Mouse (Mus musculus) midbrain, embryonic 13.5 days (tissue): ENCODE measurements around the gene Slc25a38. TPM values are rescaled to one million over a fixed set of nuclear protein-coding genes. Genes with fewer than 3 reads are reported as not detected.

Source experiments
- ATAC-seq: fragments of 200-750 bp; cut with Nextera tagmentation; 2 replicates; pipeline ENCODE4 v1.8.0; 2017; ENCODE audit warnings: mild to moderate bottlenecking, moderate TSS enrichment, moderate library complexity
- H3K27ac ChIP-seq: fragments of 300-500 bp; sonication (generic); 2 replicates; pipeline ENCODE4 v1.5.1; 2015; ENCODE audit warnings: inconsistent platforms, mild to moderate bottlenecking, moderate library complexity
- H3K27me3 ChIP-seq: fragments of 300-500 bp; sonication (generic); 2 replicates; pipeline ENCODE4 v1.6.1; 2015; ENCODE audit warnings: mild to moderate bottlenecking, inconsistent platforms
- H3K36me3 ChIP-seq: fragments of 300-500 bp; sonication (generic); 2 replicates; pipeline ENCODE4 v1.6.1; 2015; ENCODE audit warnings: mild to moderate bottlenecking, inconsistent platforms
- H3K4me1 ChIP-seq: fragments of 300-500 bp; sonication (generic); replicated peaks from 2 replicates; pipeline ENCODE4 v1.6.1; 2015; ENCODE audit warnings: inconsistent platforms
- H3K4me2 ChIP-seq: fragments of 300-500 bp; sonication (generic); replicated peaks from 2 replicates; pipeline ENCODE4 v1.6.1; 2015; ENCODE audit warnings: moderate library complexity, mild to moderate bottlenecking, inconsistent platforms
- H3K4me3 ChIP-seq: fragments of 300-500 bp; sonication (generic); replicated peaks from 2 replicates; pipeline ENCODE4 v1.5.1; 2015; ENCODE audit warnings: mild to moderate bottlenecking, inconsistent platforms
- H3K9ac ChIP-seq: fragments of 300-500 bp; sonication (generic); replicated peaks from 2 replicates; pipeline ENCODE4 v1.6.1; 2015; ENCODE audit warnings: mild to moderate bottlenecking, inconsistent platforms
- H3K9me3 ChIP-seq: fragments of 300-500 bp; sonication (generic); 2 replicates; pipeline ENCODE4 v1.6.1; 2016; ENCODE audit warnings: mild to moderate bottlenecking, inconsistent platforms
- WGBS: fragments of 180-500 bp; shearing (Covaris S2); methylation state at CpG from one replicate; pipeline ENCODE4 v1.1.7; 2015; 5-methylcytosine and 5-hydroxymethylcytosine counted together
- polyA plus RNA-seq: library from polyadenylated mRNA; unstranded; fragments of >200 nt; fragmentation: Nextera tagmentation; extraction: Ambion mirVana; gene quantifications from 2 replicates; pipeline ENCODE4 v1.2.1, GENCODE M21; 2015

Slc25a38 gene
- 37.2 and 39.2 TPM in 2 replicates for polyA plus RNA-seq

DNA sequence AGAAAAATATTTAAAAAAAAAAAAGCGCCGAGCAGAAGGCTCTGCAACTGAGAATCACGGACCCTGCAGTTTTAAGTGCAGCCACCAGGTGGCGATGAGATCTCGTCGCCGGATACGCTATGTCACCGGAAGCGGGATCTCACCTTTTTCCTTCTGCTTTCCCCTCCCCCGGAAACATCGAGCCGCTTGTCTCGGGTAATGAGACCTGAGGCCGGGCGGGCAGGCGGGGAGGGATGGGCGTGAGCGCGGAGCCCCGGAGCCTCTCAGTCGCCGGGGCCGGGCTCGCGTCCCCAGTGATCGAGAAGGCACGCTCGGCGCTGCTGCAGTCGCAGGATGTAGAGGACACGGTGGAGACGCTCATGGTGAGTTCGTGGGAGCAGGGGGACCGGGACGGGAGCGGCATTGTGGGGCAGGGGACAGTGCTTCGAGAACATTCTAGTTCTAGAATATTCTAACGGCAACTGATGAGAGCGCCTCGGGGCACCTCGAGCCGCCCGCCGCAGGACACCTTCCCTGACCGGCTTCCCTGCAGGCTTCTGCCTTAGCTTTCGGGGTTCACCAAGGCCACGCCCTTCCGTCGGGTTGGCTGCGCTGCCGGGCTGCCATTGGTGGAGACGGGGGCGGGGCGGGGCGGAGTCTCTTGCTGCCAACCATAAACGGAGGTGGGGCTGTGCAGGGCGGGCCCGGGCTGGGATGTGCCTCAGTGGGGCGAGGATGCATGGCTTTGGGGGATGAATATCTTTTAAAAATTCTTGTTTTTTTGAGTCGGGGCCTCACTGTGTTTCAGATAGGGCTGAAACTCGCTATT, at the start of gene Slc25a38:
Gene Slc25a38 (plus strand): TSS at position 164 of the 808 bp plus-strand sequence.
- peak; percentile 98 for ATAC-seq
- Histone ChIP-seq H3K27ac (peak within 1 kb of the TSS; percentile 94), H3K4me2 (peak within 1 kb of the TSS; percentile 68), H3K4me3 (peak within 1 kb of the TSS; percentile 83), H3K36me3 (no peaks in the 10 kb centered on the region), H3K27me3 (no peaks in the 10 kb centered on the region), H3K9ac (peak within 1 kb of the TSS; percentile 85), H3K4me1 (peaks cover 9% of the 10 kb centered on the region), H3K9me3 (no peaks in the 10 kb centered on the region)
- 1% methylated on average over 61 of the region's 62 CpGs for WGBS

DNA sequence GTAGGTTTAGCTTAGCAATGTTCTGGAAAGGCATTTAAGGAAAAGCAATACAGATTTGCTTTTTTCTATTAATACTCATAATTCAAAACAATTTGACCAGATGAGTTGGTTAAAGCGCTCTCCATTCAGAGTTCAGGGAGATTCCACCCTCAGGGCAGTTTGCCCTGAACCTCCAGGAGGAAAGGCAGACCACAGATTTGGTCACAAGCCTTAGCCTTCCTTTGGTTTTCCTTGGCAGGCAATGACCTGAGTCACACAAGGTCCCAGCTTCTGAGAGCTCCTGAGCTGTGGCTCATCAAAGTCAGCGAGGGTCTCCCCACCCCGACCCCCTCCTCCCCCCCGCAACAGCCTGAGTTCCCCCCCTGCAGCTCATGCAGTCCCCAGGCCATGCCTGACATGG, 45.9 kb upstream of the Slc25a38 start:
- Histone ChIP-seq H3K4me2 (no peak overlapping the region), H3K9me3 (no peaks in the 10 kb centered on the region), H3K36me3 (no peaks in the 10 kb centered on the region), H3K4me3 (no peak overlapping the region), H3K9ac (no peak overlapping the region), H3K27ac (no peak overlapping the region), H3K27me3 (no peaks in the 10 kb centered on the region), H3K4me1 (no peaks in the 10 kb centered on the region)
- WGBS: 75% methylated on average over 4 of the region's 4 CpGs
- ATAC-seq: no peak

DNA sequence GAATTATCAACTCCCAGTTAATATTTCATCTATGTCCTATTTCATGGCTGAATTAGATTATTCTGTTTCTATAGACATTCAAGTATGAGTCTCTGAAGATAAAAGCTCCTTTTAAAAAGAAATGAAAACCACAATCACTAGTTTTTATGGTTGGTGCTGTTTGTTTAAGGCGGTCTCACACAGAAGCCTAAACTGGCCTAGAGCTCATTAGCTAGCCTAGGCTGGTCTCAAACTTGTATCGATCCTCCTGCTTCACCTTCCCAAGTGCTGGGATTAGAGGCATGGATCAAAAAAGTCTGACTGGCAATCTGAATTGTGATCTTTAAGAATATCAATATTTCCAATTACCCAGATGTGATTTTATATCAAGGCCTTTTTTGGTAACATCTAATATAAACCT, 42.6 kb upstream of the Slc25a38 start:
- H3K27ac ChIP-seq: no peak overlapping the region
- H3K27me3 ChIP-seq: no peaks in the 10 kb centered on the region
- no peak for ATAC-seq
- no peaks in the 10 kb centered on the region for H3K9me3 ChIP-seq
- H3K4me2 ChIP-seq: no peak overlapping the region
- no peaks in the 10 kb centered on the region for H3K4me1 ChIP-seq
- 91% methylated on average over 2 of the region's 2 CpGs for WGBS
- H3K36me3 ChIP-seq: no peaks in the 10 kb centered on the region
- H3K9ac ChIP-seq: no peak overlapping the region
- H3K4me3 ChIP-seq: no peak overlapping the region

DNA sequence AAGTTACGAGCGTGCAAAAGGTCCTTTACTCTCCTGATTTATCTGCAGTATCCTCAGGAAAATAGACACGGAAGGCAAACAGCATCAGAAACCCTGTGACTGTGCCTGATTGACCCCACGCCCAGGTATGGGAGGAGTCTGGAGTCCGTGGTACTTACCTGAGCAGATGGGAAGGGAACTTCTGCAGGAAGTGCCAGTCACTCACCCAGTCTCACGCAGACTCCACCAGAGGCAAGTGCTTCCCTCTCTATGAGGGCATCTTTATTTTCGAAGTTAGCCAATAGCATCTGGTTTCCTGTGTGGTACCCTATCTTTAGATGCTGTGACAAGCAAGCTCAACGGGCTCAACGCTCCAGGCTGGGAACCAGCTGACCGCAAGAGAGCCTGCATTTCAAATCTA, 42.1 kb upstream of the Slc25a38 start:
- WGBS: 73% methylated on average over 10 of the region's 10 CpGs
- Histone ChIP-seq H3K36me3 (no peaks in the 10 kb centered on the region), H3K9ac (no peak overlapping the region), H3K27me3 (no peaks in the 10 kb centered on the region), H3K4me1 (no peaks in the 10 kb centered on the region), H3K27ac (no peak overlapping the region), H3K4me2 (no peak overlapping the region), H3K4me3 (no peak overlapping the region), H3K9me3 (no peaks in the 10 kb centered on the region)
- ATAC-seq: no peak

DNA sequence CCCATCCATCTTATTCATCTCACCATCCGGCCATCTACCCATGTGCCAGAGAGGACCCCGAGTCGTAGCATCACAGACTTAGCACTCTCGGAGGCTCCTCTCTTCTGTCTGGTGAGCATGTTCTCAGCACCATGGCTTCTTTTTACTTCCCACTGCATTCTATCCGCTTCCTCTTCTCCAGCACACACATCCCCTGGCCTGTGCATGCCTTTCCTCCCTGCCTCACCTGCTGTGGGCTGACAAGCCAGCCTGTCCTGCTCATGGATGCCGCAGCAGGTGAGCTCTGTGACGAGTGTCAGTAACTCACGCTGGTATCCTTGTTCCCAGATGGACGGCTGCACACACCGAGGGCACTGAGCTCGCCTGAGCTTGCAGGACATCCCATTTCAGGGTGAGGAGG, 40.4 kb upstream of the Slc25a38 start, which contains the start of gene Cx3cr1:
Gene Cx3cr1 (minus strand): TSS at position 101 of the 400 bp plus-strand sequence.
- Histone ChIP-seq H3K4me2 (no peak within 1 kb of the TSS), H3K36me3 (no peaks in the 10 kb centered on the region), H3K9me3 (no peaks in the 10 kb centered on the region), H3K27ac (no peak within 1 kb of the TSS), H3K4me1 (no peaks in the 10 kb centered on the region), H3K9ac (no peak within 1 kb of the TSS), H3K4me3 (no peak within 1 kb of the TSS), H3K27me3 (no peaks in the 10 kb centered on the region)
- no peak for ATAC-seq
- WGBS: 83% methylated on average over 11 of the region's 11 CpGs

DNA sequence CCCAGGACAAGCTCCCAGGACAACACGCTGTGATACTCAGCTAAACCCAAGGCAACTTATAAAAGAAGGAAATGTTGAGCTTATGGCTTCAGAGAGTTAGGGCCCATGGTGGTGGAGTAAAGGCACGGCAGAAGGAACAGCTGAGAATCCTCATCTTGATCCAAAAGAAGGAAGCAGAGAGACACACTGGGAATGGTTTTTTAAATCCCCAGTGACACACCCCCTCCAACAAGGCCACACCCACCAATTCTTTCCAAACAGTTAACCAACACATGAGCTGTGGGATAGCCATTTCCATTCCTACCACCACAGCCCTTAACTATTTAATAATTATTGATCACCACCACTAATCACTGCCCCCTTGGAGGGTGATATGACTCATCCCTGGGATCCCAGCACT, 38.9 kb upstream of the Slc25a38 start:
- Histone ChIP-seq H3K9ac (no peak overlapping the region), H3K27me3 (no peaks in the 10 kb centered on the region), H3K27ac (no peak overlapping the region), H3K4me2 (no peak overlapping the region), H3K36me3 (no peaks in the 10 kb centered on the region), H3K4me1 (no peaks in the 10 kb centered on the region), H3K9me3 (no peaks in the 10 kb centered on the region), H3K4me3 (no peak overlapping the region)
- 70% methylated on average over 2 of the region's 2 CpGs for WGBS
- ATAC-seq: no peak

DNA sequence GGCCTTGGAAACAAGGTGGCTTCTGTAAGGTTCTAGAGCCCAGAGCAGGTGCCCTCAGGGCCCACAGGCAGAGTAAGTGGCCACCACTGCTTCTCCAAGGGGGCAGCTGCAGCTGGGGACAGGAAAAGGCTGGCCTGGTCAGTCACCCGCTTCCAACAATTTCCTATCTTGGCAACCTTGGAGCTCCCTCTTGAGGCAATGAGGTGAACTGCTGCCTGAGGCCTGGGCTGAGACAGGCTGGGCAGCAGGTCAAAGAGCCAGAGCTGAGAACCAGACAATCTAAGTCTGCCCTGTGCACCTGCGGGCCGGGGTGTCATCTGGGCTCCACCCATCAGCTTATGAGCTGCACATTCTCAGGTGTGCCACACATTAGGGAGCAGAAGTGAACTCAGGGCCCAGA, 37.0 kb upstream of the Slc25a38 start:
- Histone ChIP-seq H3K27me3 (no peaks in the 10 kb centered on the region), H3K4me3 (no peak overlapping the region), H3K9me3 (no peaks in the 10 kb centered on the region), H3K36me3 (no peaks in the 10 kb centered on the region), H3K27ac (no peak overlapping the region), H3K4me2 (no peak overlapping the region), H3K9ac (no peak overlapping the region), H3K4me1 (no peaks in the 10 kb centered on the region)
- WGBS: 26% methylated on average over 3 of the region's 3 CpGs
- peak; percentile 62 for ATAC-seq

DNA sequence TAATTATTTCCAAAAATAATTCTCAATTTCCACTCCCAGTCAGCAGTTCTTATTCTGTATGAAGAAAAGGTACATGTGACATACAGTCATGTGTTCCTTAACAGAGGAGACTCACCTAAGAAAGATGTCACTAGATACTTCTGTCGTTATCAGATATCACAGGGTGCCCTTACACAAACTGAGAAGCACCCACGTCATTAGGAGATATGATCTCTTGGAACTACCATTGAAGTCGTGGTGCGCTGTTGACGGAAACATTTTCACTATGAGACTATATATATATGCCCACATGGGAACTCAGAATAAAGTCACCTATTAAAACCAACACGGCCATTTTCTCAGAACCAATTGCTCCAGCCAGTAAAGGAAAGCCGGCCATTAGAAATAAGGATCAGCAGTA, 35.7 kb upstream of the Slc25a38 start:
- no peak for ATAC-seq

DNA sequence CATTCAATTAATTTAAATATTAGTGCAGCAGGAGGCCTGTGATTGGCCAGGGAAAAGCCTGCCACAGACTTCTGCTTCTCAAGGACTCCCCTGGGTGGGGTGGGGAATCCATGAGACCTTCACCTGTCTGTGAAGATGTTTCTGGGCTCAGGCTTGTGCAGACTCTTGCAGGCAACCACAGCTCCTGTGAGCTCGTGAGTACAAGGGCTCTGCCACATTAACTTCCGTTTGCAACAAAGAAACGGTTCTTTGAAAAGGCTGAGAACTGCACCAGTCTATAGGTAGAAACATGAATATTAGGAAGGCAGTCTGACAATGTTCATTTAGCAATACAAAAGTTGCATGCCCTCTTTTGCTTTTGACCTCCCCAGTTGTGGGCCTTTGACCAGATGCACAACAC, 31.9 kb upstream of the Slc25a38 start:
- Histone ChIP-seq H3K9ac (no peak overlapping the region), H3K4me3 (no peak overlapping the region), H3K4me2 (no peak overlapping the region), H3K9me3 (no peaks in the 10 kb centered on the region), H3K4me1 (no peaks in the 10 kb centered on the region), H3K27me3 (no peaks in the 10 kb centered on the region), H3K27ac (no peak overlapping the region), H3K36me3 (no peaks in the 10 kb centered on the region)
- WGBS: 76% methylated on average over 3 of the region's 3 CpGs
- no peak for ATAC-seq

More for the DNA sequence above, 35.7 kb upstream of the Slc25a38 start:
- no peak overlapping the region for H3K4me2 ChIP-seq
- H3K9ac ChIP-seq: no peak overlapping the region
- no peaks in the 10 kb centered on the region for H3K4me1 ChIP-seq
- H3K4me3 ChIP-seq: no peak overlapping the region
- no peaks in the 10 kb centered on the region for H3K27me3 ChIP-seq
- H3K36me3 ChIP-seq: no peaks in the 10 kb centered on the region
- WGBS: 90% methylated on average over 7 of the region's 7 CpGs
- no peak overlapping the region for H3K27ac ChIP-seq
- H3K9me3 ChIP-seq: no peaks in the 10 kb centered on the region

DNA sequence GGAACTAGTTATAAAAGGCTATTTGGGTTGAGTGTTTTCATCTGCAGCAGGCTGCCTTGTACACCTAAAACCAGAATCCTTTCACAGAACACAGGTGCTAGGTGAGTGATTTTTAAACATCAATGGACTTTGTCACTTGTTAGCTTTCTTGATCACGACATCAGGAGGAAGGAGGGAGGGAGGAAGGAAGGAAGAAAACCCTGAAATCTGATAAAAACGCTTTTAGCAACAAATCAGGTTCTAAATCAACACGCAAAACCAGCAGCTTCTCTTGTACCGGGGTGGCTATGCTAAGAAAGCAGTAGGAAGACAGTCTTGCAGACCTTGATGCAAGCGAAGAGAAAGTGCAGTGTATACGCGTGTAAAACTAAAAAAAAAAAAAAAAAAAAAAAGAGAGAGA, 30.3 kb upstream of the Slc25a38 start:
- ATAC-seq: no peak
- H3K4me3 ChIP-seq: no peak overlapping the region
- 75% methylated on average over 7 of the region's 7 CpGs for WGBS
- H3K4me1 ChIP-seq: no peaks in the 10 kb centered on the region
- no peak overlapping the region for H3K4me2 ChIP-seq
- H3K9me3 ChIP-seq: no peaks in the 10 kb centered on the region
- no peak overlapping the region for H3K9ac ChIP-seq
- no peak overlapping the region for H3K27ac ChIP-seq
- H3K36me3 ChIP-seq: no peaks in the 10 kb centered on the region
- H3K27me3 ChIP-seq: no peaks in the 10 kb centered on the region

DNA sequence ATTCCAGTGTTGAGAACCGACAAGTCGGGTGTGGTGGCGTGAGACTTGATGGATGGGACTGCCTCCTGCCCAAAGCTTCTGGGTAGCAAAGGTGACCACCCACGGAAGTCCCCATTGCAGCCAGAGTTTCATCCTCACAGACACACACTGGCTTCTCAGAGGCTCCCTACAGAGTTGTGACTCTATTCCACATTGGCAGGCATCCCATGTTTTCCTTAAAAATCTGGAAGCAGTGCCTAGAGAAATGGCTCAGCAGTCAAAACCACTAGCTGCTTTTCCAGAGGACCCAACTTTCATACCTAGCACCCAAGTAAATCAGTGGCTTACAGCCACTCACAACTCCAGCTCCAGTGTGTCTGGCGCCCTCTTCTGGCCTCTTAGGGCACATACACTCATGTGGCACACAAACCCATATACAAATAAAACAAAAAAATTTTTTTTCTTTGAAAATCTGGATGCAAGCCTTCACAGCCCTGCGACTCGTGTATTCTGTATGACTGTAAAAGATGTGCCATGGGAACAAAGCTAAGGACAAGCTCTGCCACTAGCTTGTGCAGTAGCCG, 29.5 kb upstream of the Slc25a38 start:
- WGBS: 87% methylated on average over 8 of the region's 8 CpGs
- no peak overlapping the region for H3K4me2 ChIP-seq
- H3K27ac ChIP-seq: no peak overlapping the region
- no peaks in the 10 kb centered on the region for H3K27me3 ChIP-seq
- no peaks in the 10 kb centered on the region for H3K9me3 ChIP-seq
- no peak overlapping the region for H3K4me3 ChIP-seq
- no peaks in the 10 kb centered on the region for H3K4me1 ChIP-seq
- H3K36me3 ChIP-seq: no peaks in the 10 kb centered on the region
- ATAC-seq: no peak
- no peak overlapping the region for H3K9ac ChIP-seq

DNA sequence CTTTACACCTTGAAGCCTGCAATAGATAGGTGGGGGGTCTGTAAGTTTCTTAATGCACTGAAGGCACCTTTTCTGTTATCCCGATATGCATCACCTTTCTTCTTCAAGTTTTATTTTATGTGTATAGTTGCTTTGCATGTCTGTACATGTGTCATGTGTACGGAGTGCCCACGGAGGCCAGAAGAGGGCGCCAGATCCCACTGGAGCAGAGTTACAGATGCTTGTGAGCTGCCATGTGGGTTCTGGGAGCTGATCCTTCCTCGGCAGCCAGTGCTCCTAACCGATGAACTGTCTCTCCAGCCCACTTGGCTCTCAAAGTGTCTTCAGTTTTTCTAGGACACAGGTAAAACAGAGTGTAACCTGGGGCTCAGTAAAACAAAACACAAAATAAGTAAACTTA, 28.9 kb upstream of the Slc25a38 start:
- WGBS: 73% methylated on average over 6 of the region's 6 CpGs
- Histone ChIP-seq H3K4me2 (no peak overlapping the region), H3K9ac (no peak overlapping the region), H3K27ac (no peak overlapping the region), H3K4me1 (no peaks in the 10 kb centered on the region), H3K27me3 (no peaks in the 10 kb centered on the region), H3K4me3 (no peak overlapping the region), H3K36me3 (no peaks in the 10 kb centered on the region), H3K9me3 (no peaks in the 10 kb centered on the region)
- ATAC-seq: no peak
